Mouse (Mus musculus) cerebellum, postnatal 10 days (tissue): ENCODE measurements around the gene Gbp9.
"Not testable (repeated sequence)": the region's sequence is repeated elsewhere in the genome, so short reads cannot be mapped to it uniquely, and the experiment has no call there.

Experiments used
- DNase-seq, 2 experiments: peaks; one replicate each; pipeline ENCODE4 v3.0.0; 2021; ENCODE audit warnings: mixed read lengths in 2 of 2

Gene Gbp9

GRCm38 (mm10) chr5:105055279-105055678 is 84.1 kb downstream of the Gbp9 start:
- no peak for DNase-seq

DNA sequence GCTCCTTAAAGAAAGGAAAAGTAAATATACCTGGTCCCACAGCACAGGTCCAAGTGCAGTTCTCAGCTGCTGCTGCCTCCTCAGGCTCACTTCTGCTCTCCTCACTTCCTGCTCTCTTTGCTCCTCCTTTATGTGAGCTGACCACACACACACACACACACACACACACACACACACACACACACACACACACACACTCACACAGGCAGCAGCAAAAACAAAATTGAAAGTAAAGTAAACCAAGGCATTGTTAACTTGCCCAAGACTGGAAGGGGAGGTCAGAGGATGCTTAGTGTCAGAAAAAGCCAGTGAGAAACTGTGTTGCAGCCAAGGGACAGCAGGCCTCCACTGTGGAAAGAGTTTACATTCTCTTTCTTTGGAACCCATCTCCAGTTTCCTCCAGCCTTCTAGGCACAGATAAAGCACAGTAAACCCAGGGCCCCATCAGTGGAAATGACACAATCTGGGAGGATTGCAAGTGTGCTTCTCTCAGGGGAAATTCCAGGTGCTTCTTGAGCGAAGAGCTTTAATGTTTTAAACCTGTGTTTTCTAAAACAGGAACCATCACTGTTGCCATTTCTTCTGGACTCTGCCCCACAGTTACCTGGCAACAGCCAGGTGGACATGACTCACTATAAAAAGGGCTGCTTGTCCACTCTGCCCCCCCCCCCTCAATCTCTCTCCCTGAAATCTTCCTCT is 85.7 kb downstream of the Gbp9 start:
- not testable (repeated sequence) for DNase-seq

GRCm38 (mm10) chr5:105032362-105032761 is 107.0 kb downstream of the Gbp9 start:
- peak; percentile 3 to 7 for DNase-seq
